Mouse (Mus musculus): ENCODE data around the gene Armc3.

Gene Armc3

GRCm38 (mm10) chr2:19198452-19199365 is at the start of gene Armc3:
TSS of gene Armc3 (plus strand) at chr2:19199302.
- CTCF ChIA-PET, result no interaction called here

- CTCF ChIA-PET, result no interaction called here
Observed at GRCm38 (mm10) chr2:19152687-19153086, 46.4 kb upstream of the Armc3 start.

- CTCF ChIA-PET, result no interaction called here
Observed at GRCm38 (mm10) chr2:19156176-19156575, 42.9 kb upstream of the Armc3 start.

GRCm38 (mm10) chr2:19159539-19159938 is 39.6 kb upstream of the Armc3 start:
- CTCF ChIA-PET, result interaction anchor here (0.7 kb wide), 1 partner anchor 317 kb away, joined by 4 read pairs; no protein-coding TSS in a partner anchor

- CTCF ChIA-PET, result no interaction called here
Observed at GRCm38 (mm10) chr2:19160368-19161114, 38.6 kb upstream of the Armc3 start.

GRCm38 (mm10) chr2:19164234-19164633 is 34.9 kb upstream of the Armc3 start:
- CTCF ChIA-PET, result no interaction called here

GRCm38 (mm10) chr2:19176827-19177236 is 22.3 kb upstream of the Armc3 start:
- CTCF ChIA-PET, result no interaction called here

- CTCF ChIA-PET, result no interaction called here
Observed at GRCm38 (mm10) chr2:19199366-19199853, 308 bp downstream of the Armc3 start.

GRCm38 (mm10) chr2:19200112-19200511 is 1.0 kb downstream of the Armc3 start:
- CTCF ChIA-PET, result no interaction called here

GRCm38 (mm10) chr2:19201682-19202081 is 2.6 kb downstream of the Armc3 start:
- CTCF ChIA-PET, result no interaction called here

GRCm38 (mm10) chr2:19234305-19234704 is 35.2 kb downstream of the Armc3 start:
- CTCF ChIA-PET, result no interaction called here

- CTCF ChIA-PET, result no interaction called here
Observed at GRCm38 (mm10) chr2:19235193-19235592, 36.1 kb downstream of the Armc3 start.

- CTCF ChIA-PET, result no interaction called here
Observed at GRCm38 (mm10) chr2:19235614-19236013, 36.5 kb downstream of the Armc3 start.

- CTCF ChIA-PET, result interaction anchor here (0.6 kb wide), 1 partner anchor 107 kb away, joined by 3 read pairs; no protein-coding TSS in a partner anchor
Observed at GRCm38 (mm10) chr2:19238771-19239170, 39.7 kb downstream of the Armc3 start.

- CTCF ChIA-PET, result no interaction called here
Observed at GRCm38 (mm10) chr2:19249611-19250010, 50.5 kb downstream of the Armc3 start.

GRCm38 (mm10) chr2:19255037-19255436 is 55.9 kb downstream of the Armc3 start:
- CTCF ChIA-PET, result no interaction called here

- CTCF ChIA-PET, result no interaction called here
Observed at GRCm38 (mm10) chr2:19257255-19257654, 58.2 kb downstream of the Armc3 start.

- CTCF ChIA-PET, result no interaction called here
Observed at GRCm38 (mm10) chr2:19260399-19260798, 61.3 kb downstream of the Armc3 start.

- CTCF ChIA-PET, result no interaction called here
Observed at GRCm38 (mm10) chr2:19263375-19263774, 64.3 kb downstream of the Armc3 start.

GRCm38 (mm10) chr2:19265834-19266233 is 66.7 kb downstream of the Armc3 start:
- CTCF ChIA-PET, result no interaction called here

- CTCF ChIA-PET, result no interaction called here
Observed at GRCm38 (mm10) chr2:19267396-19267795, 68.3 kb downstream of the Armc3 start.

GRCm38 (mm10) chr2:19269955-19270354 is 70.9 kb downstream of the Armc3 start:
- CTCF ChIA-PET, result no interaction called here

- CTCF ChIA-PET, result interaction anchor here (0.7 kb wide), 1 partner anchor 449 kb away, joined by 6 read pairs; no protein-coding TSS in a partner anchor
Observed at GRCm38 (mm10) chr2:19270709-19271120, 71.6 kb downstream of the Armc3 start.
